Mouse (Mus musculus) hindbrain, postnatal 0 days (tissue): ENCODE results near the gene Schip1. TPM values are rescaled to one million over a fixed set of nuclear protein-coding genes. Genes with fewer than 3 reads are reported as not detected.

Experiments
- ATAC-seq: fragments of 200-750 bp; cut with Nextera tagmentation; 2 replicates; pipeline ENCODE4 v1.8.0; 2017; ENCODE audit warnings: mild to moderate bottlenecking, moderate TSS enrichment, moderate library complexity
- DNase-seq: peaks from one replicate; pipeline ENCODE4 v3.0.0-alpha.2; 2015; ENCODE audit warnings: low spot score
- H3K27ac ChIP-seq: fragments of 300-500 bp; sonication (generic); 2 replicates; pipeline ENCODE4 v1.5.1; 2014; ENCODE audit warnings: mild to moderate bottlenecking
- H3K27me3 ChIP-seq: fragments of 300-500 bp; sonication (generic); 2 replicates; pipeline ENCODE4 v1.6.1; 2014; ENCODE audit warnings: low read length, mixed read lengths; ENCODE audit not compliant: insufficient read depth
- H3K36me3 ChIP-seq: fragments of 300-500 bp; sonication (generic); 2 replicates; pipeline ENCODE4 v1.6.1; 2014; ENCODE audit warnings: low read length, mixed read lengths; ENCODE audit not compliant: insufficient read depth
- H3K4me1 ChIP-seq: fragments of 300-500 bp; sonication (generic); 2 replicates; pipeline ENCODE4 v1.6.1; 2014; ENCODE audit warnings: antibody characterized with exemption, low read length, mixed read lengths; ENCODE audit not compliant: insufficient read depth
- H3K4me2 ChIP-seq: fragments of 300-500 bp; sonication (generic); 2 replicates; pipeline ENCODE4 v1.6.1; 2014; ENCODE audit warnings: low read depth, mild to moderate bottlenecking, low read length, moderate library complexity, mixed read lengths
- H3K4me3 ChIP-seq: fragments of 300-500 bp; sonication (generic); 2 replicates; pipeline ENCODE4 v1.5.1; 2014; ENCODE audit warnings: low read length
- H3K9ac ChIP-seq: fragments of 300-500 bp; sonication (generic); replicated peaks from 2 replicates; pipeline ENCODE4 v1.6.1; 2014; ENCODE audit warnings: mild to moderate bottlenecking, low read length, moderate library complexity, mixed read lengths
- H3K9me3 ChIP-seq: fragments of 300-500 bp; sonication (generic); 2 replicates; pipeline ENCODE4 v1.6.1; 2016; ENCODE audit warnings: low read length, mixed read lengths
- CTCF ChIP-seq: IDR thresholded peaks from 2 replicates; pipeline ENCODE4 v1.5.1; 2016; ENCODE audit warnings: antibody characterized with exemption, control low read depth, low read depth
- WGBS: fragments of 180-500 bp; shearing (Covaris S2); extraction: QIAGEN DNeasy Blood & Tissue Kit; methylation state at CpG from one replicate; pipeline ENCODE4 v1.1.7; 2014; 5-methylcytosine and 5-hydroxymethylcytosine counted together
- polyA plus RNA-seq: library from polyadenylated mRNA; unstranded; fragments of >200 nt; fragmentation: Nextera tagmentation; extraction: Ambion mirVana; gene quantifications from 2 replicates; pipeline ENCODE4 v1.2.1, GENCODE M21; 2015
- total RNA-seq: library from RNA; depleted of rRNA; stranded (reverse); fragments of >200 nt; gene quantifications from 2 replicates; pipeline ENCODE4 v1.2.3, GENCODE M21; 2014

Schip1 gene
- total and polyA plus RNA-seq, 2 experiments from 2014 or later: 94.3 to 163 TPM

- TF ChIP-seq CTCF: no peak
- Histone ChIP-seq H3K36me3 (peaks cover 9% of the 10 kb centered on the region; the same call in 1 of the 2 replicates), H3K9ac (no peak overlapping the region), H3K4me2 (no peak overlapping the region), H3K9me3 (no peaks in the 10 kb centered on the region), H3K4me1 (no peaks in the 10 kb centered on the region), H3K4me3 (no peak overlapping the region), H3K27me3 (no peaks in the 10 kb centered on the region), H3K27ac (no peak overlapping the region)
- DNase-seq: no peak
- ATAC-seq: no peak
- 88% methylated on average over 10 of the region's 10 CpGs for WGBS
These were observed 553.1 kb downstream of the Schip1 start for GRCm38 (mm10) chr3:68617708-68618107.

GRCm38 (mm10) chr3:68619097-68619496 is 554.5 kb downstream of the Schip1 start:
- H3K4me1 ChIP-seq: no peaks in the 10 kb centered on the region
- no peaks in the 10 kb centered on the region for H3K9me3 ChIP-seq
- TF ChIP-seq CTCF: no peak
- H3K27me3 ChIP-seq: no peaks in the 10 kb centered on the region
- no peak overlapping the region for H3K27ac ChIP-seq
- H3K4me2 ChIP-seq: no peak overlapping the region
- H3K36me3 ChIP-seq: peaks cover 13% of the 10 kb centered on the region; the same call in 1 of the 2 replicates
- WGBS: 73% methylated on average over 5 of the region's 5 CpGs
- ATAC-seq (no peak; the same call in 1 of the 2 replicates), DNase-seq (no peak)
- no peak overlapping the region for H3K4me3 ChIP-seq
- H3K9ac ChIP-seq: no peak overlapping the region

- Histone ChIP-seq H3K4me2 (no peak overlapping the region), H3K4me1 (no peaks in the 10 kb centered on the region), H3K27ac (no peak overlapping the region), H3K27me3 (no peaks in the 10 kb centered on the region), H3K36me3 (peaks cover 23% of the 10 kb centered on the region), H3K9ac (no peak overlapping the region), H3K4me3 (no peak overlapping the region), H3K9me3 (no peaks in the 10 kb centered on the region)
- WGBS: 87% methylated on average over 3 of the region's 3 CpGs
- no peak for ATAC-seq
- no peak for TF ChIP-seq CTCF
- no peak for DNase-seq
These were observed 557.4 kb downstream of the Schip1 start for GRCm38 (mm10) chr3:68621971-68622370.

- WGBS: 86% methylated on average over 5 of the region's 5 CpGs
- ATAC-seq: no peak
- Histone ChIP-seq H3K4me2 (no peak overlapping the region), H3K36me3 (peaks cover 28% of the 10 kb centered on the region), H3K4me3 (no peak overlapping the region), H3K9me3 (no peaks in the 10 kb centered on the region), H3K27me3 (no peaks in the 10 kb centered on the region), H3K9ac (no peak overlapping the region), H3K4me1 (no peaks in the 10 kb centered on the region), H3K27ac (no peak overlapping the region)
- no peak for TF ChIP-seq CTCF
- DNase-seq: no peak
These were observed 558.4 kb downstream of the Schip1 start for GRCm38 (mm10) chr3:68623036-68623435.

- TF ChIP-seq CTCF: no peak
- H3K27me3 ChIP-seq: no peaks in the 10 kb centered on the region
- WGBS: 92% methylated on average over 6 of the region's 6 CpGs
- peaks cover 28% of the 10 kb centered on the region for H3K36me3 ChIP-seq
- ATAC-seq: no peak
- no peaks in the 10 kb centered on the region for H3K4me1 ChIP-seq
- DNase-seq: no peak
- no peak overlapping the region for H3K4me2 ChIP-seq
- no peak overlapping the region for H3K27ac ChIP-seq
- no peak overlapping the region for H3K4me3 ChIP-seq
- H3K9ac ChIP-seq: no peak overlapping the region
- no peaks in the 10 kb centered on the region for H3K9me3 ChIP-seq
These were observed 559.9 kb downstream of the Schip1 start for GRCm38 (mm10) chr3:68624471-68624870.

- Histone ChIP-seq H3K9ac (no peak overlapping the region), H3K27me3 (no peaks in the 10 kb centered on the region), H3K36me3 (peaks cover 12% of the 10 kb centered on the region), H3K27ac (no peak overlapping the region), H3K4me1 (no peaks in the 10 kb centered on the region), H3K9me3 (no peaks in the 10 kb centered on the region), H3K4me2 (no peak overlapping the region), H3K4me3 (no peak overlapping the region)
- WGBS: 55% methylated on average over 4 of the region's 4 CpGs
- no peak for ATAC-seq
- no peak for DNase-seq
- no peak for TF ChIP-seq CTCF
These were observed 565.7 kb downstream of the Schip1 start for GRCm38 (mm10) chr3:68630261-68630660.

- Histone ChIP-seq H3K36me3 (peaks cover 12% of the 10 kb centered on the region), H3K4me1 (no peaks in the 10 kb centered on the region), H3K27me3 (no peaks in the 10 kb centered on the region), H3K4me3 (no peak overlapping the region), H3K4me2 (no peak overlapping the region), H3K9ac (no peak overlapping the region), H3K27ac (no peak overlapping the region), H3K9me3 (no peaks in the 10 kb centered on the region)
- ATAC-seq (no peak), DNase-seq (no peak)
- TF ChIP-seq CTCF: no peak
- WGBS: 62% methylated on average over 3 of the region's 3 CpGs
These were observed 566.2 kb downstream of the Schip1 start for GRCm38 (mm10) chr3:68630821-68631220.
